Mouse (Mus musculus) layer of hippocampus, postnatal 25 days (tissue): ENCODE measurements around the gene Gm5431. TPM values are rescaled to one million over a fixed set of nuclear protein-coding genes. Genes with fewer than 3 reads are reported as not detected.
"Not testable (repeated sequence)": the region's sequence is repeated elsewhere in the genome, so short reads cannot be mapped to it uniquely, and the experiment has no call there.

ENCODE experiments used
- DNase-seq, 2 experiments: peaks; one replicate each; pipeline ENCODE4 v3.0.0; 2022; ENCODE audit warnings: mixed read lengths in 2 of 2, low spot score in 1 of 2; ENCODE audit errors: extremely low spot score in 1 of 2
- total RNA-seq, 2 experiments: library from RNA; stranded (reverse); gene quantifications; 2 replicates each; pipeline ENCODE4 v1.2.3; 2021

Gm5431 gene
- total RNA-seq, 2 experiments from 2014 or later, result 0.12 to 0.21 TPM

- DNase-seq, result peak in 1 of 2 experiments; percentile 11
Measured at GRCm38 (mm10) chr11:48871817-48872541, 30.0 kb downstream of the Gm5431 start.

- peak; percentile 20 to 23 for DNase-seq
Measured at GRCm38 (mm10) chr11:48871201-48871772, 30.7 kb downstream of the Gm5431 start, which contains the start of gene Irgm1. Irgm1 (minus strand) TSS chr11:48871683.

GRCm38 (mm10) chr11:48870781-48871180 lies 31.2 kb downstream of the Gm5431 start:
- no peak for DNase-seq

GRCm38 (mm10) chr11:48869380-48870110 lies 32.5 kb downstream of the Gm5431 start:
- no peak for DNase-seq

GRCm38 (mm10) chr11:48866481-48866880 lies 35.5 kb downstream of the Gm5431 start:
- no peak for DNase-seq

- DNase-seq, result no peak
Measured at GRCm38 (mm10) chr11:48863808-48864207, 38.2 kb downstream of the Gm5431 start.

GRCm38 (mm10) chr11:48862784-48863319 lies 39.2 kb downstream of the Gm5431 start:
- DNase-seq, result no peak

GRCm38 (mm10) chr11:48859014-48859413 lies 43.0 kb downstream of the Gm5431 start:
- DNase-seq, result peak in 1 of 2 experiments; percentile 63

- peak; percentile 95 to 97 for DNase-seq
Measured at GRCm38 (mm10) chr11:48853474-48854180, 48.4 kb downstream of the Gm5431 start.

- DNase-seq, result no peak
Measured at GRCm38 (mm10) chr11:48852624-48853473, 49.2 kb downstream of the Gm5431 start.

- DNase-seq, result no peak
Measured at GRCm38 (mm10) chr11:48852190-48852589, 49.8 kb downstream of the Gm5431 start.

GRCm38 (mm10) chr11:48851270-48851995 lies 50.6 kb downstream of the Gm5431 start:
- DNase-seq, result no peak

- no peak for DNase-seq
Measured at GRCm38 (mm10) chr11:48850240-48850639, 51.8 kb downstream of the Gm5431 start.

GRCm38 (mm10) chr11:48846881-48847280 lies 55.1 kb downstream of the Gm5431 start:
- no peak for DNase-seq

GRCm38 (mm10) chr11:48846362-48846761 lies 55.7 kb downstream of the Gm5431 start:
- DNase-seq, result not testable (repeated sequence)

GRCm38 (mm10) chr11:48845244-48845815 lies 56.7 kb downstream of the Gm5431 start:
- no peak for DNase-seq

- DNase-seq, result no peak
Measured at GRCm38 (mm10) chr11:48844309-48844708, 57.7 kb downstream of the Gm5431 start.

GRCm38 (mm10) chr11:48843202-48843601 lies 58.8 kb downstream of the Gm5431 start:
- DNase-seq, result no peak
